Mouse (Mus musculus): Measurements from ENCODE around the gene Glrp1.

- no peak for TF ChIP-seq CTCF (IDR thresholded peaks at IDR 0.05; ENCODE audit: control insufficient read depth, insufficient read depth, insufficient replicate concordance, low read depth, low read length)
- TF ChIP-seq POLR2A (IDR thresholded peaks at IDR 0.05; ENCODE audit: control insufficient read depth, low read depth, low read length): no peak
Observed at GRCm38 (mm10) chr1:88549263-88549662, 39.4 kb upstream of the Glrp1 start.

All from testis, adult 2 months (tissue).